Mouse (Mus musculus) CH12.LX (cell line): ENCODE data around the gene Sfswap.

ENCODE experiments used
- BHLHE40 ChIP-seq: IDR thresholded peaks from 2 replicates; pipeline ENCODE4 v1.6.1; 2011; ENCODE audit warnings: mild to moderate bottlenecking, low read depth, low read length, improper control_type of control experiment
- CHD1 ChIP-seq: IDR thresholded peaks from 2 replicates; pipeline ENCODE4 v1.6.1; 2012; ENCODE audit warnings: low read depth, low read length, improper control_type of control experiment, inconsistent platforms
- CHD2 ChIP-seq: IDR thresholded peaks from 2 replicates; pipeline ENCODE4 v1.6.1; 2011; ENCODE audit warnings: low read length, improper control_type of control experiment
- CTCF ChIP-seq, 2 experiments: IDR thresholded peaks in 1 of 2; conservative IDR thresholded peaks in 1 of 2; 2 replicates each; pipeline ENCODE4 v1.5.1; 2011 to 2012; ENCODE audit warnings: low read depth in 2 of 2, low read length in 2 of 2, improper control_type of control experiment in 1 of 2, inconsistent platforms in 1 of 2, mild to moderate bottlenecking in 1 of 2, moderate library complexity in 1 of 2
- E2F4 ChIP-seq: IDR thresholded peaks from 2 replicates; pipeline ENCODE4 v1.6.1; 2011; ENCODE audit warnings: low read depth, low read length, improper control_type of control experiment; ENCODE audit not compliant: insufficient replicate concordance
- EP300 ChIP-seq: IDR thresholded peaks from 2 replicates; pipeline ENCODE4 v1.6.1; 2011; ENCODE audit warnings: low read length, improper control_type of control experiment
- MAX ChIP-seq: IDR thresholded peaks from 2 replicates; pipeline ENCODE4 v1.6.1; 2011; ENCODE audit warnings: low read length, improper control_type of control experiment
- POLR2A ChIP-seq: IDR thresholded peaks from 2 replicates; pipeline ENCODE4 v1.6.1; 2011; ENCODE audit warnings: low read depth, mild to moderate bottlenecking, improper control_type of control experiment, low read length
- TCF12 ChIP-seq: IDR thresholded peaks from 2 replicates; pipeline ENCODE4 v1.6.1; 2014; ENCODE audit warnings: low read depth, mild to moderate bottlenecking, inconsistent platforms, low read length, improper control_type of control experiment
- UBTF ChIP-seq: IDR thresholded peaks from 2 replicates; pipeline ENCODE4 v1.6.1; 2012; ENCODE audit warnings: low read depth, mild to moderate bottlenecking, inconsistent platforms, low read length, improper control_type of control experiment, moderate library complexity
- USF1 ChIP-seq: IDR thresholded peaks from 2 replicates; pipeline ENCODE4 v1.6.1; 2014; ENCODE audit warnings: low read depth, mild to moderate bottlenecking, inconsistent platforms, low read length, improper control_type of control experiment
- ZC3H11A ChIP-seq: IDR thresholded peaks from 2 replicates; pipeline ENCODE4 v1.6.1; 2012; ENCODE audit warnings: low read depth, mild to moderate bottlenecking, inconsistent platforms, low read length, improper control_type of control experiment
- ZMIZ1 ChIP-seq: IDR thresholded peaks from 2 replicates; pipeline ENCODE4 v1.6.1; 2012; ENCODE audit warnings: low read depth, mild to moderate bottlenecking, inconsistent platforms, low read length, improper control_type of control experiment

- no peak for TF ChIP-seq USF1
- no peak for TF ChIP-seq CHD1
- TF ChIP-seq E2F4: no peak
- TF ChIP-seq MAX: no peak
- no peak for TF ChIP-seq ZMIZ1
- no peak for TF ChIP-seq UBTF
- no peak for TF ChIP-seq POLR2A
- no peak for TF ChIP-seq EP300
- no peak for TF ChIP-seq CHD2
- no peak for TF ChIP-seq BHLHE40
- TF ChIP-seq ZC3H11A: no peak
- TF ChIP-seq CTCF (conservative IDR thresholded peaks at IDR 0.05 in 1 of 2, IDR thresholded peaks at IDR 0.05 in 1 of 2; ENCODE audit: low read depth in 2 of 2, low read length in 2 of 2): no peak
- no peak for TF ChIP-seq TCF12
Measured at GRCm38 (mm10) chr5:129607476-129607875, 106.5 kb downstream of the Sfswap start.
